Mouse (Mus musculus) CH12.LX (cell line): Measurements from ENCODE around the gene 3110001I22Rik. TPM values are rescaled to one million over a fixed set of nuclear protein-coding genes. Genes with fewer than 3 reads are reported as not detected.

Experiments
- DNase-seq: peaks from one replicate; pipeline ENCODE4 v3.0.0-alpha.2; 2013; ENCODE audit errors: extremely low read depth
- H3K27ac ChIP-seq: 2 replicates; pipeline ENCODE4 v1.5.1; 2012; ENCODE audit warnings: low read depth, mild to moderate bottlenecking, control low read depth, moderate library complexity; ENCODE audit not compliant: insufficient read depth
- H3K27me3 ChIP-seq: replicated peaks from 2 replicates; pipeline ENCODE3; 2012; ENCODE audit warnings: inconsistent platforms
- H3K36me3 ChIP-seq, 2 experiments: replicated peaks in 1 of 2; 2 replicates each; pipeline versions ENCODE3 to v1.6.1; 2012; ENCODE audit warnings: inconsistent platforms in 1 of 2, low read length in 1 of 2, mild to moderate bottlenecking in 1 of 2, mixed read lengths in 1 of 2, moderate library complexity in 1 of 2; ENCODE audit not compliant: control insufficient read depth in 1 of 2, insufficient read depth in 1 of 2
- H3K4me1 ChIP-seq, 2 experiments: 2 replicates each; pipeline ENCODE4 v1.6.1; 2012; ENCODE audit warnings: inconsistent platforms in 1 of 2, moderate library complexity in 1 of 2; ENCODE audit not compliant: insufficient read depth in 2 of 2, control insufficient read depth in 1 of 2
- H3K4me2 ChIP-seq: 2 replicates; pipeline ENCODE4 v1.6.1; 2012; ENCODE audit warnings: low read depth, mild to moderate bottlenecking, control low read depth; ENCODE audit not compliant: poor library complexity, insufficient read depth, severe bottlenecking
- H3K4me3 ChIP-seq, 3 experiments: fragments of 150-350 bp in 1 of 3; sonication (generic) in 1 of 3; replicated peaks in 1 of 3; 2 replicates each; pipeline versions ENCODE3 to v1.5.1; 2011 to 2012; ENCODE audit warnings: low read depth in 2 of 3, low read length in 2 of 3, mild to moderate bottlenecking in 2 of 3, moderate library complexity in 2 of 3, control low read depth in 1 of 3, improper control_type of control experiment in 1 of 3, inconsistent platforms in 1 of 3, mixed read lengths in 1 of 3; ENCODE audit not compliant: poor library complexity in 1 of 3
- H3K79me2 ChIP-seq: replicated peaks from 2 replicates; pipeline ENCODE4 v1.6.1; 2012; ENCODE audit warnings: mild to moderate bottlenecking, moderate library complexity; ENCODE audit not compliant: control insufficient read depth, poor library complexity, insufficient read depth, severe bottlenecking; ENCODE audit errors: extremely low read depth
- H3K9ac ChIP-seq: 2 replicates; pipeline ENCODE4 v1.6.1; 2012; ENCODE audit warnings: low read depth, mild to moderate bottlenecking, control low read depth, moderate library complexity; ENCODE audit not compliant: insufficient read depth
- H3K9me3 ChIP-seq: replicated peaks from 2 replicates; pipeline ENCODE3; 2012; ENCODE audit warnings: low read length, inconsistent platforms, mixed read lengths
- BHLHE40 ChIP-seq: IDR thresholded peaks from 2 replicates; pipeline ENCODE4 v1.6.1; 2011; ENCODE audit warnings: mild to moderate bottlenecking, low read depth, low read length, improper control_type of control experiment
- CHD1 ChIP-seq: IDR thresholded peaks from 2 replicates; pipeline ENCODE4 v1.6.1; 2012; ENCODE audit warnings: low read depth, low read length, improper control_type of control experiment, inconsistent platforms
- CHD2 ChIP-seq: IDR thresholded peaks from 2 replicates; pipeline ENCODE4 v1.6.1; 2011; ENCODE audit warnings: low read length, improper control_type of control experiment
- CTCF ChIP-seq, 2 experiments: IDR thresholded peaks in 1 of 2; conservative IDR thresholded peaks in 1 of 2; 2 replicates each; pipeline ENCODE4 v1.5.1; 2011 to 2012; ENCODE audit warnings: low read depth in 2 of 2, low read length in 2 of 2, improper control_type of control experiment in 1 of 2, inconsistent platforms in 1 of 2, mild to moderate bottlenecking in 1 of 2, moderate library complexity in 1 of 2
- E2F4 ChIP-seq: IDR thresholded peaks from 2 replicates; pipeline ENCODE4 v1.6.1; 2011; ENCODE audit warnings: low read depth, low read length, improper control_type of control experiment; ENCODE audit not compliant: insufficient replicate concordance
- ELF1 ChIP-seq: IDR thresholded peaks from 2 replicates; pipeline ENCODE4 v1.6.1; 2014; ENCODE audit warnings: low read depth, mild to moderate bottlenecking, inconsistent platforms, low read length, improper control_type of control experiment
- EP300 ChIP-seq: IDR thresholded peaks from 2 replicates; pipeline ENCODE4 v1.6.1; 2011; ENCODE audit warnings: low read length, improper control_type of control experiment
- ETS1 ChIP-seq: conservative IDR thresholded peaks from 2 replicates; pipeline ENCODE4 v1.6.1; 2012; ENCODE audit warnings: low read depth, mild to moderate bottlenecking, inconsistent platforms, low read length, improper control_type of control experiment, moderate library complexity
- GABPA ChIP-seq: IDR thresholded peaks from 2 replicates; pipeline ENCODE4 v1.6.1; 2012; ENCODE audit warnings: low read depth, low read length, improper control_type of control experiment, inconsistent platforms; ENCODE audit not compliant: insufficient replicate concordance
- HCFC1 ChIP-seq: IDR thresholded peaks from 2 replicates; pipeline ENCODE4 v1.6.1; 2012; ENCODE audit warnings: low read depth, mild to moderate bottlenecking, inconsistent platforms, low read length, improper control_type of control experiment
- IRF4 ChIP-seq: IDR thresholded peaks from 2 replicates; pipeline ENCODE4 v1.6.1; 2014; ENCODE audit warnings: low read depth, mild to moderate bottlenecking, inconsistent platforms, low read length, improper control_type of control experiment
- JUN ChIP-seq: IDR thresholded peaks from 2 replicates; pipeline ENCODE4 v1.6.1; 2011; ENCODE audit warnings: low read depth, mild to moderate bottlenecking, low read length, improper control_type of control experiment, moderate library complexity; ENCODE audit not compliant: insufficient read depth
- JUND ChIP-seq: conservative IDR thresholded peaks from 2 replicates; pipeline ENCODE4 v1.6.1; 2011; ENCODE audit warnings: low read depth, low read length, improper control_type of control experiment
- KAT2A ChIP-seq: IDR thresholded peaks from 2 replicates; pipeline ENCODE4 v1.6.1; 2012; ENCODE audit warnings: low read length, improper control_type of control experiment, inconsistent platforms; ENCODE audit not compliant: insufficient replicate concordance
- MAFK ChIP-seq: IDR thresholded peaks from 2 replicates; pipeline ENCODE4 v1.6.1; 2011; ENCODE audit warnings: low read length, improper control_type of control experiment; ENCODE audit not compliant: insufficient replicate concordance
- MAX ChIP-seq: IDR thresholded peaks from 2 replicates; pipeline ENCODE4 v1.6.1; 2011; ENCODE audit warnings: low read length, improper control_type of control experiment
- MAZ ChIP-seq: IDR thresholded peaks from 2 replicates; pipeline ENCODE4 v1.6.1; 2012; ENCODE audit warnings: low read depth, mild to moderate bottlenecking, inconsistent platforms, low read length, improper control_type of control experiment, moderate library complexity
- MEF2A ChIP-seq: IDR thresholded peaks from 2 replicates; pipeline ENCODE4 v1.6.1; 2014; ENCODE audit warnings: low read depth, mild to moderate bottlenecking, inconsistent platforms, low read length, improper control_type of control experiment, borderline replicate concordance
- MXI1 ChIP-seq: IDR thresholded peaks from 2 replicates; pipeline ENCODE4 v1.6.1; 2011; ENCODE audit warnings: mild to moderate bottlenecking, low read depth, low read length, improper control_type of control experiment
- MYC ChIP-seq: IDR thresholded peaks from 2 replicates; pipeline ENCODE4 v1.6.1; 2011; ENCODE audit warnings: low read depth, mild to moderate bottlenecking, improper control_type of control experiment, low read length
- NELFE ChIP-seq: IDR thresholded peaks from 2 replicates; pipeline ENCODE4 v1.6.1; 2011; ENCODE audit warnings: low read depth, low read length, improper control_type of control experiment
- NRF1 ChIP-seq: IDR thresholded peaks from 2 replicates; pipeline ENCODE4 v1.6.1; 2014; ENCODE audit warnings: low read depth, mild to moderate bottlenecking, inconsistent platforms, low read length, improper control_type of control experiment, moderate library complexity
- PAX5 ChIP-seq: IDR thresholded peaks from 2 replicates; pipeline ENCODE4 v1.6.1; 2012; ENCODE audit warnings: low read length, inconsistent platforms, mixed read lengths
- POLR2A ChIP-seq: IDR thresholded peaks from 2 replicates; pipeline ENCODE4 v1.6.1; 2011; ENCODE audit warnings: low read depth, mild to moderate bottlenecking, improper control_type of control experiment, low read length
- POLR2AphosphoS2 ChIP-seq: IDR thresholded peaks from 2 replicates; pipeline ENCODE4 v1.6.1; 2011; ENCODE audit warnings: low read depth, low read length, improper control_type of control experiment
- RAD21 ChIP-seq: IDR thresholded peaks from 2 replicates; pipeline ENCODE4 v1.6.1; 2011; ENCODE audit warnings: low read depth, mild to moderate bottlenecking, low read length, improper control_type of control experiment, moderate library complexity
- RCOR1 ChIP-seq: conservative IDR thresholded peaks from 2 replicates; pipeline ENCODE4 v1.6.1; 2012; ENCODE audit warnings: low read depth, mild to moderate bottlenecking, inconsistent platforms, low read length, improper control_type of control experiment
- SIN3A ChIP-seq: IDR thresholded peaks from 2 replicates; pipeline ENCODE4 v1.6.1; 2012; ENCODE audit warnings: low read length, improper control_type of control experiment, inconsistent platforms
- SMC3 ChIP-seq: IDR thresholded peaks from 2 replicates; pipeline ENCODE4 v1.6.1; 2011; ENCODE audit warnings: low read depth, low read length, improper control_type of control experiment
- TBP ChIP-seq: conservative IDR thresholded peaks from 2 replicates; pipeline ENCODE4 v1.6.1; 2011; ENCODE audit warnings: low read depth, low read length, improper control_type of control experiment
- TCF12 ChIP-seq: IDR thresholded peaks from 2 replicates; pipeline ENCODE4 v1.6.1; 2014; ENCODE audit warnings: low read depth, mild to moderate bottlenecking, inconsistent platforms, low read length, improper control_type of control experiment
- UBTF ChIP-seq: IDR thresholded peaks from 2 replicates; pipeline ENCODE4 v1.6.1; 2012; ENCODE audit warnings: low read depth, mild to moderate bottlenecking, inconsistent platforms, low read length, improper control_type of control experiment, moderate library complexity
- USF1 ChIP-seq: IDR thresholded peaks from 2 replicates; pipeline ENCODE4 v1.6.1; 2014; ENCODE audit warnings: low read depth, mild to moderate bottlenecking, inconsistent platforms, low read length, improper control_type of control experiment
- USF2 ChIP-seq: conservative IDR thresholded peaks from 2 replicates; pipeline ENCODE4 v1.6.1; 2011; ENCODE audit warnings: low read depth, low read length, improper control_type of control experiment
- ZC3H11A ChIP-seq: IDR thresholded peaks from 2 replicates; pipeline ENCODE4 v1.6.1; 2012; ENCODE audit warnings: low read depth, mild to moderate bottlenecking, inconsistent platforms, low read length, improper control_type of control experiment
- ZKSCAN1 ChIP-seq: IDR thresholded peaks from 2 replicates; pipeline ENCODE4 v1.6.1; 2012; ENCODE audit warnings: low read depth, inconsistent platforms, low read length, improper control_type of control experiment, borderline replicate concordance
- ZMIZ1 ChIP-seq: IDR thresholded peaks from 2 replicates; pipeline ENCODE4 v1.6.1; 2012; ENCODE audit warnings: low read depth, mild to moderate bottlenecking, inconsistent platforms, low read length, improper control_type of control experiment
- ZNF384 ChIP-seq: IDR thresholded peaks from 2 replicates; pipeline ENCODE4 v1.6.1; 2012; ENCODE audit warnings: low read depth, low read length, improper control_type of control experiment, inconsistent platforms
- dilution Hi-C: fragments of 300-500 bp; cut with MboI; formaldehyde crosslinking; loops from 2 replicates; pipeline ENCODE4 v1.14.3; 2020; ENCODE audit warnings: low sequenced_read_pairs; ENCODE audit not compliant: extremely low pct_unique_long_range_greater_than_20kb, extremely low pct_ligation_motif_present
- in situ Hi-C: fragments of 300-500 bp; cut with MboI; formaldehyde crosslinking; loops from 3 replicates; pipeline ENCODE4 v1.14.3; 2019; ENCODE audit warnings: low sequenced_read_pairs, low pct_ligation_motif_present, low pct_unique_long_range_greater_than_20kb, mixed read lengths
- polyA plus RNA-seq: library from polyadenylated mRNA; unstranded; fragments of >175 nt; gene quantifications from 2 replicates; pipeline ENCODE4 v1.2.1, GENCODE M21; 2012; ENCODE audit warnings: low read depth; ENCODE audit not compliant: insufficient read length
- total RNA-seq, 2 experiments: library from RNA; depleted of rRNA; stranded (reverse); fragments of 300-350 nt in 1 of 2; fragments of >200 nt in 1 of 2; gene quantifications; 2 replicates each; pipeline ENCODE4 v1.2.3; 2012 to 2014

The 3110001I22Rik gene
- total and polyA plus RNA-seq, 3 experiments = 5.6 to 25.4 (median 10.8) TPM

DNA sequence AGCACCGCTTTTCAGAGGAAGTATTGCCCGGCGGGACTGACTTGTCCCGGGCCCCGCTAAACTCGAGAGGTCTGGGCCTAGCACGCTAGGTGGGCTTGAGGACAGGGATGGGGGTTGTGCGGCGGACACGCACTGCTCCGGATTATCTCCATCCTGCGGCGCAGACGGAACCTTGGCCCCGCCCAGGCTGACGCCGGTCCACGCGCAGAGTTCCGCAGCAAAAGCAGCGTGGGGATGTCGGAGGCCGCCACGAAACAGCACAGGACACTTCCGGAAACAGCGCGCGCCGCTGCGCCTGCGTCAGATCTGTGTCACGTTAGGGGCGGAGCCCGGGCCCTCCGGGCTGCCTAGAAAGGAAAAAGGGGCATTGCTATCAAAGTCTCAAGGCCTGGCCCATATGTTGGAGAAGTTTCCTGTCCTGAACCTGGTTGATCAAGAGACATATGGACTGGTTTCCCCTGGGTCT, 3.8 kb upstream of the 3110001I22Rik start, which contains the start of gene Parn:
Parn (minus strand) TSS at position 293 of the 466 bp plus-strand sequence.
- Histone ChIP-seq H3K36me3 (peaks cover 21 to 32% of the 10 kb centered on the region in 2 experiments), H3K4me1 (peaks cover 5 to 40% of the 10 kb centered on the region in 2 experiments), H3K4me3 (peak within 1 kb of the TSS; percentile 73 to 97 (median 80)), H3K27me3 (no peaks in the 10 kb centered on the region), H3K79me2 (peaks cover 19% of the 10 kb centered on the region), H3K9me3 (no peaks in the 10 kb centered on the region), H3K9ac (peak within 1 kb of the TSS; percentile 92), H3K27ac (peak within 1 kb of the TSS; percentile 19), H3K4me2 (peak within 1 kb of the TSS; percentile 61)
- dilution Hi-C loops (no loop called here), in situ Hi-C loops (no loop called here)
- TF ChIP-seq ZMIZ1 (peak; percentile 86; the same call in 1 of the 2 replicates), KAT2A (peak; percentile 72; the same call in 1 of the 2 replicates), EP300 (no peak), RCOR1 (no peak), HCFC1 (peak; percentile 80), MAZ (peak; percentile 44; the same call in 1 of the 2 replicates), CHD2 (peak; percentile 40; the same call in 1 of the 2 replicates), ETS1 (peak; percentile 46; the same call in 1 of the 2 replicates), CHD1 (no peak), USF1 (no peak), POLR2AphosphoS2 (0 out of 2 replicates have a peak, but pooled peaks have one; percentile 81), NELFE (peak; percentile 95), MAX (peak; percentile 90), IRF4 (peak; percentile 41; the same call in 1 of the 2 replicates), TBP (peak; percentile 86), USF2 (no peak), SMC3 (no peak), BHLHE40 (peak; percentile 90), JUN (no peak), ELF1 (peak; percentile 99), CTCF (conservative IDR thresholded peaks at IDR 0.05 in 1 of 2, IDR thresholded peaks at IDR 0.05 in 1 of 2; ENCODE audit: low read depth in 2 of 2, low read length in 2 of 2) (no peak), SIN3A (peak; percentile 98), MXI1 (peak; percentile 98), MAFK (no peak), MEF2A (no peak; the same call in none of the 2 replicates), GABPA (no peak; the same call in 1 of the 2 replicates), MYC (peak; percentile 83), RAD21 (no peak), ZC3H11A (no peak), ZKSCAN1 (no peak), JUND (no peak), ZNF384 (no peak), POLR2A (peak; percentile 94), UBTF (peak; percentile 82), TCF12 (peak; percentile 93), E2F4 (no peak; the same call in 1 of the 2 replicates), PAX5 (no peak), NRF1 (peak; percentile 97)
- TF ChIP-seq, all 38 proteins: peak for 20
- DNase-seq = peak; percentile 97
